Comparison of ENCODE assay signal across 10 mouse cellular contexts in genomic region chr12:17709926-17710746, GRCm38 (mm10). TPM values are rescaled to one million over a fixed set of nuclear protein-coding genes. Genes with fewer than 3 reads are reported as not detected.
A peak's percentile ranks its signal among the peaks of the same experiment; 100 is the strongest.
DNase-seq lines count a peak whose midpoint lies in the region; ATAC-seq and TF ChIP-seq lines count a peak whose summit lies in the region.
"Had no signal": no experiment of that assay in that cellular context is flagged by ENCODE, and none has a peak within 500 bp of the region (broad histone marks: within the 10 kb centered on the region; RNA-seq: fewer than 3 reads in every experiment).

No protein-coding gene starts in this region.

- no peak for TF ChIP-seq CTCF in liver, embryonic 14.5 days (IDR thresholded peaks at IDR 0.05; ENCODE audit: low read depth)

- H3K4me3 ChIP-seq in liver, embryonic 14.5 days (ENCODE audit: insufficient read depth in 1 of 2, low read depth in 2 of 2, low read length in 2 of 2): no peak overlapping the region
- H3K4me3 ChIP-seq: myocyte had no signal

- no peaks in the 10 kb centered on the region for H3K36me3 ChIP-seq in liver, embryonic 14.5 days (replicated peaks; ENCODE audit: control insufficient read depth, insufficient read depth, low read depth)

- peak; percentile 60 for DNase-seq in thymus, postnatal 0 days (ENCODE audit: low spot score)
- DNase-seq in thymus, postnatal 10 days (ENCODE audit: low spot score in 2 of 2): no peak
- DNase-seq in liver, embryonic 14.5 days (ENCODE audit: low read depth in 3 of 3, low spot score in 3 of 3): no peak
- DNase-seq in thymus, postnatal 4 days: peak; percentile 60
- no peak for DNase-seq in gastrocnemius, postnatal 10 days
- no peak for DNase-seq in adrenal gland, adult 2 months
- DNase-seq in right cerebral cortex, postnatal 10 days (ENCODE audit: low spot score in 2 of 2): no peak
- DNase-seq: gastrocnemius, postnatal 25 days had no signal

- H3K4me1 ChIP-seq in liver, embryonic 14.5 days (replicated peaks; ENCODE audit: control insufficient read depth in 2 of 2, insufficient read depth in 2 of 2, low read length in 1 of 2): peaks cover 0 to 25% of the 10 kb centered on the region in 2 experiments; a peak in 3 of 4 replicates

- WGBS in liver, embryonic 14.5 days (ENCODE audit: insufficient replicate concordance): 57% methylated on average over 17 of the region's 17 CpGs

- H3K27ac ChIP-seq in liver, embryonic 14.5 days: no peak overlapping the region

- no peaks in the 10 kb centered on the region for H3K9me3 ChIP-seq in liver, embryonic 14.5 days (ENCODE audit: control insufficient read depth, low read length)

- TF ChIP-seq EP300 in liver, embryonic 14.5 days (IDR thresholded peaks at IDR 0.05; ENCODE audit: low read depth): no peak

- no peaks in the 10 kb centered on the region for H3K27me3 ChIP-seq in liver, embryonic 14.5 days (ENCODE audit: control insufficient read depth, insufficient read depth, low read length)

- H3K4me2 ChIP-seq in liver, embryonic 14.5 days (ENCODE audit: low read depth): 0 out of 2 replicates have a peak overlapping the region, but pooled peaks have one; percentile 6

- no peak overlapping the region for H3K9ac ChIP-seq in liver, embryonic 14.5 days (replicated peaks)

- ATAC-seq in inflammation-experienced regulatory T-cells, adult 6 months: peak; percentile 63
- ATAC-seq in liver, embryonic 14.5 days (ENCODE audit: insufficient read depth): no peak

RNA-seq across cellular contexts. Expression of gene Hpcal1, which starts 19.5 kb away (rescaled TPM):
- polyA plus RNA-seq in thymus, postnatal 0 days (2015; fragmentation: Nextera tagmentation; extraction: Ambion mirVana): 145 and 152 TPM in 2 replicates
- 100 to 1,000 TPM in 1 of 3 experiments, 10 to 100 TPM in 2; 55.6 to 103 (median 69.5) TPM for polyA plus RNA-seq in inflammation-experienced regulatory T-cells, adult 6 months (2017; shearing (Covaris generic))
- polyA plus RNA-seq in liver, embryonic 14.5 days (2012; rRNA removed): 16.2 and 16.6 TPM in 2 replicates
- polyA plus RNA-seq in liver, embryonic 14.5 days (2014; fragmentation: Nextera tagmentation; extraction: Ambion mirVana): 13.6 and 14.7 TPM in 2 replicates
- total RNA-seq in gastrocnemius, postnatal 10 days (2021): 10 to 100 TPM; 13.9 to 14.0 TPM
- total RNA-seq in adrenal gland, adult 2 months (2021): 10 to 100 TPM; 24.2 to 26.0 TPM
- 31.7 and 33.5 TPM in 2 replicates for polyA plus RNA-seq in adrenal gland, adult 2 months (2012; rRNA removed)

Comparison
In these comparisons a context has a peak if more than half of its experiments do, and no peak if none do; other contexts are left out.
1. DNase-seq: peak in thymus, postnatal 0 days (single experiment) and thymus, postnatal 4 days (single experiment); none in thymus, postnatal 10 days (0 of 2), liver, embryonic 14.5 days (0 of 3), gastrocnemius, postnatal 10 days (single experiment), adrenal gland, adult 2 months (single experiment) and right cerebral cortex, postnatal 10 days (0 of 2).